Mouse (Mus musculus): ENCODE data around the gene Krtap5-5. TPM values are rescaled to one million over a fixed set of nuclear protein-coding genes. Genes with fewer than 3 reads are reported as not detected.

Gene Krtap5-5
- total RNA-seq, 2 experiments from 2014 or later, result not detected

Other genes starting within 250 kb of the Krtap5-5 start
- 10 to 100 TPM; 33.7 to 37.8 TPM for gene Mob2, start 168.9 kb downstream of the Krtap5-5 start, total RNA-seq (2021)
- 100 to 1,000 TPM; 152 TPM for gene Dusp8, start 134.1 kb downstream of the Krtap5-5 start, total RNA-seq (2021)
- gene Gm45618, start 109.2 kb downstream of the Krtap5-5 start, total RNA-seq (2021), result not detected
- not detected for gene Gm39115, start 93.9 kb downstream of the Krtap5-5 start, total RNA-seq (2021)
- not detected for gene Gm45337, start 85.4 kb downstream of the Krtap5-5 start, total RNA-seq (2021)
- not detected for gene Gm29735, start 72.9 kb downstream of the Krtap5-5 start, total RNA-seq (2021)
- not detected for gene Gm4553, start 64.2 kb downstream of the Krtap5-5 start, total RNA-seq (2021)
- not detected for gene Krtap5-2, start 54.0 kb downstream of the Krtap5-5 start, total RNA-seq (2021)
- not detected for gene Gm10153, start 39.6 kb downstream of the Krtap5-5 start, total RNA-seq (2021)
- gene Krtap5-3, start 28.6 kb downstream of the Krtap5-5 start, total RNA-seq (2021), result not detected
- not detected for gene Gm7579, start 18.1 kb downstream of the Krtap5-5 start, total RNA-seq (2021)
- not detected for gene Gm40460, start 11.1 kb upstream of the Krtap5-5 start, total RNA-seq (2021)
- not detected for gene Gm2431, start 28.4 kb upstream of the Krtap5-5 start, total RNA-seq (2021)
- gene Gm4559, start 44.4 kb upstream of the Krtap5-5 start, total RNA-seq (2021), result not detected
- gene Krtap5-1, start 67.1 kb upstream of the Krtap5-5 start, total RNA-seq (2021), result not detected
- gene Krtap5-4, start 73.6 kb upstream of the Krtap5-5 start, total RNA-seq (2021), result not detected
- 10 to 100 TPM; 26.4 to 28.8 TPM for gene Ifitm10, start 143.8 kb upstream of the Krtap5-5 start, total RNA-seq (2021)
- gene Gm49369, start 152.7 kb upstream of the Krtap5-5 start, total RNA-seq (2021), result 1 to 10 TPM in 1 of 2 experiments, under 1 TPM in 1; 0.57 to 6.8 TPM
- gene Ctsd, start 158.1 kb upstream of the Krtap5-5 start, total RNA-seq (2021), result 100 to 1,000 TPM; 318 to 337 TPM
- not detected for gene Syt8, start 204.9 kb upstream of the Krtap5-5 start, total RNA-seq (2021)
- not detected for gene Tnni2, start 211.8 kb upstream of the Krtap5-5 start, total RNA-seq (2021)
- gene Lsp1, start 230.8 kb upstream of the Krtap5-5 start, total RNA-seq (2021), result 1 to 10 TPM; 5.2 to 5.4 TPM

All from left cerebral cortex, postnatal 25 days (tissue).